Mouse (Mus musculus) right cerebral cortex, postnatal 4 days (tissue): ENCODE data around the gene Rhoc.
"Not testable (repeated sequence)": the region's sequence is repeated elsewhere in the genome, so short reads cannot be mapped to it uniquely, and the experiment has no call there.

ENCODE experiments used
- DNase-seq: peaks from one replicate; pipeline ENCODE4 v3.0.0-alpha.2; 2022

Gene Rhoc

DNA sequence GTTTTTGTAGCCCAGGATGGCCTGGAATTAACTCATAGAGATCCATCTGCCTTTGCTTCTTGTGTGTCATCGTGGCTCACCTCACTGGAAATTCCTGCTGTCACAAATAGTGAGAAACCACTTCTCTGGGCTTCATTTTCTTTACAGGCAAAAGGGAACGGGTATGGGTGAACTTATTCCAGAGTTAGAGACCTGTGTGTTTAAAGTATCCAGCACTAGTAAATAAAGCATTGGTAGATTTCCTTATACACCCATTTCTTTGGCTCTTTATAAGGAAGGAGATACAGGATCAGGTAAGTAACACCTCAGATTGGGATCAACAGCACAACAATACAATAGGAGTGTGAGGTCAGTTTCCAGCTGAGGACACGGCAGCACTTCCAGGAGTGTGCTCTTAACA is at the start of gene Rhoc:
Rhoc (plus strand) TSS at position 301 of the 400 bp plus-strand sequence.
- no peak for DNase-seq

DNA sequence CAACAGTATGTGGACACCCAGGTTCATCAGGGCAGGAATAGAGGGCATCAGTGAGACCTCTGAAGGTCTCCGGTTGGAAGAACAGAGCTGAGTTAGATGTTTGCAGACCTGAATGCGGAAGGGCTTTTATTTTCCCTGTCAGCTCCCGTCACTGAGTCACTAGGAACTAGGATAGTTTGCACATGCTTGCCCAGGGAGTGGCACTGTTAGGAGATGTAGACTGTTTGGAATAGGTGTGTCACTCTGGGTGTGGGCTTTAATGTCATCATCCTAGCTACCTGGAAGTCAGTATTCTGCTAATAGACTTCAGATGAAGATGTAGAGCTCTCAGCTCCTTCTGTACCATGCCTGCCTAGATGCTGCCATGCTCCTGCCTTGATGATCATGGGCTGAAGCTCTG is 46.2 kb upstream of the Rhoc start:
- DNase-seq, result no peak

DNA sequence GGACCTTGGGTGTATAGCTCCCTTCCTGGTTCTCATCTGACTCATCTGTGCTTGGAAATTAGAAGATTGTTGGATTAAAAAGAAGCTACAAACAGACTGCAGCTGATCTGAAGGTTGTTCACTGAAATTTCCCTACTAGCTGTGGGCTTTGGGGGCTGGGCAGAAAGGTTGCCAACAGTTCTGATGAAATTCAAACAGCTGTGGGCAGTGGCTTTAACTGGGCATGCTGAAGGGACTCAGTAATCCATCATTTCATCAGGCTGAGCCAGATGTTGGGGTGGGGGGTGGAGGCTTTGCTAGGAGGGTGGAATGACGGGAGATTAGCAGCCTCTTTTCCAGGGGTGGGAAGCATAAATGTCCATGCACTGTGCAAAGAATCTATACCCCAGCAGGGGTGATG is 45.0 kb upstream of the Rhoc start:
- DNase-seq, result no peak

DNA sequence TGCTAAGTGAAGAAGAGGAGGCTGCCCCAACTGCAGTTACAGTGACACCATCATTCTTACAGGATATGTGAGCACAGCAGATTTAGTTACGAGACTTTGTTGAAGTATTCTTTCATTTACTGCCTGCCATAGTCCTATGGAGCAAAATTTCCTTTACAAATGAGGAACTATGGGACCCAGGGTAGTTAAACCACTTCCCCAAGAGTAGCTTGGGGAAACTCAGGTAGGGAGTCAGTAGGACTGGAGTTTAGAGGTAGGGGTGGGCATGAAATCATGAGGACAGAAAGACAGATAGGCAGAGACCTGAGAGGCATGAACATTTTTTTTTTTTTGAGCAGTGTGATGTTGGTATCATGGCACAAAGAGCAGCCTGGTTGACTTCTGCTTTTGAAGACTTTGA is 44.3 kb upstream of the Rhoc start:
- no peak for DNase-seq

DNA sequence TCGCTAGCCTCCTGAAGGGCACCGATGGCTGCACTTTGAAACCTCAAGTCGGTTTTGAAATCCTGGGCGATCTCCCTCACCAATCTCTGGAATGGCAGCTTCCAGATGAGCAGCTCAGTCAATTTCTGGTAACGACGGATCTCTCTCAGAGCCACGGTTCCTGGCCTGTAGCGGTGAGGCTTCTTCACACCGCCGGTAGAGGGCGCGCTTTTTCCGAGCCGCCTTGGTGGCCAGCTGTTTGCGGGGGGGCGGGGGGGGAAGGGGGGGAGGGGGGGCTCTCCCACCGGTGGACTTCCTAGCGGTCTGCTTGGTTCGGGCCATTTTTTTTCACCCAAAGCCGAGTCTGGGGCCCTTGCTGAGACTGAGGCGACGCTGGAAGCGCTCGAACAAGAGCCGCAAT is 35.3 kb upstream of the Rhoc start:
- peak; percentile 17 for DNase-seq

DNA sequence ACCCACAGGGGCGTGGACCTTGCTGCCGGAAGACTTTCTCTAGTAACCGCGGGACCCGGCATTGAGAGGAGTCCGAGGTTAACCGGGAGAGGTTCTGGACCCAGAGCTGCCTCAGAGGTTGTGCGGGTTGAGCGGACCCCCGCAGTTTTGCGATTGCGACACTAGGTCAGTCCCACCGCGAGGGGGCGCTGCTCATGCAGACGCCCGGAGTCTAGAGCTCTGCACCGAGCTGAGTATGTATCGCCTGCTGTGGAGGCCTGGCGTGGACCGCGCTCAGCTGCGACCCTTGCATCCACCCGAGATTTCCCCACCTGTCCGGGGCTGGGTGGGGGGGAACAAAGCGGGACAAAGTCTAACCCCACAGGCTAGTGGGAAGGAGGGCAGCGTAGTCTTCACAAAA is 29.8 kb upstream of the Rhoc start:
- DNase-seq, result peak; percentile 86

DNA sequence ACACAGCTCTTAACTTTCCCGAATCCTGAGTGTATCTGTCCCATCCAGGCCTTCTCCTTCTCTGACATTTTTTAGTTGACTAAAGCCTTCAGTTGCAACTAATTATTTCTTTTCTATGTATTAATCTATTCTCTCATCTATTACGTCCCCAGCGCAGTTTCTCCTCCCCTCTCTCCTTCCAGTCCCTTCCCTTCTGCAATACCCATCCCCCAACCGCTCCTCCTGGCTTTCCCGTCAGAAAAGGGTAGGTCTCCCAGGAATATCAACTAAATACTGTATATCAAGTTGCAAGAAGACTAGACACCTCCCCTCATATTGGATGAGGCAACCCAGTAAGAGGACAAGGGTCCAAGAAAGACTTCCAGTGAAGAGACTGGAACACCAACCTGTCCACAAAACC is 29.3 kb upstream of the Rhoc start:
- no peak for DNase-seq

DNA sequence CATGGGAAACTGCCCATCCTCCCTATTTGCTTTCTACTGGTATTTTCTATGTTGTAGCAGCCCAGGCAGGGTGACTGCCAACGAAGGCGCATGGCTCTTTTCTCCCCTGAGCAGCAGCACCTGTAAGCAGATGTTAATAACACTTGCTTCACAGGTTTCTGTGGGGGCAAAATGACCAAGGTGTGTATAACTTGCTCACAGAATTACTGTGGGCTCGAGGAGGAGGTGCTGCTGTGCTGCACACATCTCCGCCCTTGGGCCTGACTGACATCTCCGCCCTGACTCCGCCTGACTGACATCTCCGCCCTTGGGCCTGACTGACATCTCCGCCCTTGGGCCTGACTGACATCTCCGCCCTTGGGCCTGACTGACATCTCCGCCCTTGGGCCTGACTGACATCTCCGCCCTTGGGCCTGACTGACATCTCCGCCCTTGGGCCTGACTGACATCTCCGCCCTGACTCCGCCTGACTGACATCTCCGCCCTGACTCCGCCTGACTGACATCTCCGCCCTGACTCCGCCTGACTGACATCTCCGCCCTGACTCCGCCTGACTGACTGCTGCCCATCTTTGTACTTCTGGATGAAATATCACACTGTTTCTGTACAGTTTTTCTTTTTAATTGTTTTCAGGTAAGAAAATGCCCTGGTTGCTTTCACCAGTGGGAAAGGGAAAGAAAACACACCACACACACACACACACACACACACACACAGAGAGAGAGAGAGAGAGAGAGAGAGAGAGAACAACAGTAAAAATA is 25.9 kb upstream of the Rhoc start:
- not testable (repeated sequence) for DNase-seq

DNA sequence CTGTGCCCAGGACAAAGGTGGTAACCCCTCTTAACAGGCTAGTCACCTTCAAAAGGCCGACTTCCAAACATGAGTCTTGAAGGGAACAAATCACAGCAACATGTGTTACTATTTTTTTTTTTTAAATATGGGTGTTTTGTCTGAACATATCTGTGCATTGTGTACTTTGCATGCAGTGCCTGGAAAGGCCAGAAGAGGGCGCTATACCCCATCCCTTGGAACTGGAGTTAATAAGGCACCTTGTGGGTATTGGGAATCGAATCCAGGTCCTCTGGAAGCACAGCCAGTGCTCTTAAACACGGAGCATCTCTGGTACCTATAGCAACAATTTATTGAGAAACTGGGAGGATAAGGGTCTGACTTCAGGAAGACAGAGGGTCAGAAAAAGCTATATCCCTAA is 23.2 kb upstream of the Rhoc start:
- no peak for DNase-seq

DNA sequence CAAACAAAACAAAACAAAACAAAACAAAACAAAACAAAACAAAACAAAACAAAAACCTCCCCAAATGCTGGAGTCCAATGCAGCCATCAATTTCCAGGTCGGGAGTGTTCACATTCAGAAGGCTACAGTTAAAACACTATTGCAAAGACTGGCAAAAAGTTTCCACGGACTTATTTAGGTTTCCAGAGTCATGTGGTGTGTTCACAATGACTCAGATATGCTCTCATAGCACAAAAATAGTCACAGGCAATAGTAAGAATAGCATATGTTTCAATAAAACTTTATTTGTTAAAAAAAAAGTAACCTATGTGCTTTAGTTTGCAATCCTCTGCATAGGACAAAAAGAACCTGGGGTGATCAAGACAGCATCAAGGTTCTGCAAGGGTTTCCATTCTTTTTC is 21.0 kb upstream of the Rhoc start:
- no peak for DNase-seq

DNA sequence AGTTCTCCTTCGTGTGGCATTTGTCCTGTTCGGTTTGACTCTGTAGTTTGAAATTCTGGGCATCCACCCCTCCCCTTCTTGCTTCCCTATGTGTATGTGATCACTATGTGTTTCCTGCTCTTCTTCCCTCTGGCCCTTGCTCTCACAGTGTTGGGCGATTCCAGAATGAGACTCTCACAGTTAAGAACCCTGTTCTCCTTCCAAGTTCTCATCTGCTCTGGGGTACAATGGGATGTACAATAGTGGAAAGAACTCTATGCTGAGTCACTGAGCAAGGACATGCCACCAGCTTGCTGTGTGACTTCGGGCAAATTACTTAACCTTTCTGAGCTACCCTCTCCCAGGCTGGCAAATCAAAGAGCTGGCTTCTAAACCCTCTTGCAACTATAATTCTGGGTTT is 20.5 kb upstream of the Rhoc start:
- no peak for DNase-seq

DNA sequence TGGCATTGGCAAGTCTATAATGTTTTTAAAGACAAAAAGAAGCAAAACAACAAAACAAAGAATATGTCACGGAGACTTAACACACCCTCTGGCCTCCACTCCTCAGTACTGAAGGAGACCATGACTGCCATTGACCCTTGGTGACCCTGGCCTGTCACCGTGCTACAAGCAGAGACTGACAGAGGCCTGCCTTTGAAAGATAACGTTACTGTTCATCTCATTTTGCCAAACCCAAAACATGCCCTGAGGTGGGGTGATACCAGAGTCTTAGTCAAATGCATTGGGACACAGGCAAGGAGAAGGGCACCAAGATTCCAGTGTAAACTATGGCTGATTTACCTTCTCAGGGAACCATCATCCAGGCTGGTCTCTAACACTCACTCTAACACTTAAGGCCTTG is 19.0 kb upstream of the Rhoc start:
- DNase-seq, result no peak

DNA sequence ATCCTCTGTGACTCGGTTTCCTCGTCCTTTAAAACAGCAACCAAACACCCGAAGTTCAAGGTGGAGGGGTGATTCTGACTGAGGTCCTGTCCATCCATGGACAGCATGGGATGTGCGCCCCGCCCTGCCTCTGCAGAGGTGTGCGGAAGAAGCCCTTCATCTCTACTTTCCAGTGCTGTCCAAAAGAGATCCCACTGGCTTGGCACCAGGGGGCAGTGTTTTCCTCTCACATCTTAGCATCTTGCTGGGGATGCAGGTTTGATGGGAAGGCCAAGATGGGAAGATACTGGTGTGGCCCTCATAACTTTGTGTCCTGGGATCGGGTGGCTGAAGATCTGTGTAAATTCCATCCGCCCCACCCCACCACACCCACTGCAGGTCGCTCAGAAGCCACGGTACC is 18.1 kb upstream of the Rhoc start:
- peak; percentile 38 for DNase-seq

DNA sequence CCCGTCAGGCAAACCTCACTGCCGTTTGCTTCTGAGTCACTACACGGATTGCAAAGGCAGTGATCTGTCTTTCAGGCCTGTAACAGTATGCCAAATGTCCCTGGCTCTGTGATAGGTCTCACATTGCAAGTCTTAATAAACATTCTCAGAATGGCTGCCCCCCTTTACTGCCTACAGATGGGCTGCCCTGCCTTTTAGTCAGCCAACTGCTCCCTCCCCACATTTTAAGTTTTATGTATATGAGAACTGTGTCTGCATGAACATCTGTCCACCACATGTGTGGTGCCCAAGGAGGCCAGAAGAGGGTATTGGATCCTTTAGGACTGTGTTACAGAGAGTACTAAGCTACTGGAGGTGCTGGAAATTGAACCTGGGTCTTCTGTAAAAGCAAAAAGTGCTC is 17.3 kb upstream of the Rhoc start:
- DNase-seq, result no peak

DNA sequence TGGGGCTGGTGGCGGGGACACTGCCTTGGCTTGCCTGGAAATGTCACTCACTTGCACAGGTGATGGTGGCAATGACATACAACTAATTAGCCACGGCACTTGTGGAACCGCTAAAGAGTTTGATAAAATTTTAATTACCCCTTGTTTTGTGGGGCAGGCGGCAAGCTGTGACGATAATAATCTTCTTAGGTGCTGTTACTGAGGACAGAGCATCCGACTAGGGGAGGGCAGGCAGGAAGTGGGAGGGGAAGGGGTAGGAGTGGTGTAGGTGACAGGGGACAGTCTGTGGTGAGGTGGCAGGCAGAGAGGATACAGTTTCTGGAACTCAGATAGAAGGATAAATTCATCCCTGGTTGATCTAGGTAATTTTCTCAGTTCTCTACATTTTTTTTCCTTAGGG is 16.7 kb upstream of the Rhoc start:
- no peak for DNase-seq

DNA sequence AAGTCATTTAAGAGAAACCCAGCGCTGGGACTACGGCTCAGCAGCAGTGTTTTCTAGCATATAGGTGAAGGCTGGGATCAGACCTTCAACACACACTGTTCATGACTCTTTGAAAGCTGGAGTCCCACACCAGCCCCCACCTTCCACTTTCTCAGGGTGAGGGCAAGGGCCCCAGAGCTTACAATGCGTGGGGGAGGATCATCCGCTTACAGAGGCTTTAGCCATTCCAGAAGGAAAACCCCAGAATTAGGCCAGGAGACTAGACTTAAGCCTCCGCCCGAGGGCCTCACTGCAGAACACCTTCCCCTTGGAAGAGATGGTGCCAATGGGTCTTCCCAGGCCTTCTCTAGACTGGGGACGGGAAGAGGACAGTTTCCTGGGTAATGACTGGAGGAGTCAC is 14.9 kb upstream of the Rhoc start:
- DNase-seq, result no peak

DNA sequence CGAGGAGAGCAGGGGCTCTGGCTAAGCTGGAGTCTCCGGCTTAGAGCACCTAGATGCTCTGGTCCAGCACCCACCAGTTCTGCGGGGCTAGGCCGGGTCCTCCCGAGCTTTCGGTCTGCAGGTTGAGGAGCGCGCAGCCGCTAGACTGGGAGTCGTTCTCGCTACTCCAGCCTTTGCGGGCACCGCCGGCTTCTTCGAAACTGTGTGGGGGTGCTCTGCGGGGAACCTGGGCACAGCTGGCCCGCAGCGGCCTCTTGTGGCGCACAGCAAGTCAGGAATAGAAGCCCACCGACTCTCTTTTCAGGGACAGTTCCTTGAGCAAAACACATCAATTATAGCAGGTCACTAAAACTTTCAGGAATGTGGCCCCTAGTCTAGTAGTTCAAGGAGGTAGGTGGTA is 10.8 kb upstream of the Rhoc start:
- DNase-seq, result peak; percentile 52

DNA sequence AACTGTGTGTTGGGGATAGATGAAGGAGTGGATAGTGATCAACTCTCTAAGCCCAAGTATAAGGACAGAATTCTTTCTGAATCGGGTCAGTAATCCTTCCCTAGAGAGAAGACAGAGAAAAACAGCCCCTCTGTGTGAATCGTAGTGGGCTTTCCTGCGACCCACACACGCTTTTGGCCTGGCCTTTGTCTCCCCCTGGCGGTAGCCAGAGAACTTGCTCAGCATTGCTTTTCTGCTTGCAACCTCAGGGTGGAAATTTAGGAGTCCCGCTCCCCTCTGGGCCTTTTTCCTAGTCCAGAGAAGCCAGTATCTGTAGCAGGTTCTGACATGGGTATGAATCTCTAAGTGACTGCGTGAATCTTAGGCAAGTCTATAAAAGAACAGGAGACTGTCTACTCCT is 8.2 kb upstream of the Rhoc start:
- peak; percentile 84 for DNase-seq

DNA sequence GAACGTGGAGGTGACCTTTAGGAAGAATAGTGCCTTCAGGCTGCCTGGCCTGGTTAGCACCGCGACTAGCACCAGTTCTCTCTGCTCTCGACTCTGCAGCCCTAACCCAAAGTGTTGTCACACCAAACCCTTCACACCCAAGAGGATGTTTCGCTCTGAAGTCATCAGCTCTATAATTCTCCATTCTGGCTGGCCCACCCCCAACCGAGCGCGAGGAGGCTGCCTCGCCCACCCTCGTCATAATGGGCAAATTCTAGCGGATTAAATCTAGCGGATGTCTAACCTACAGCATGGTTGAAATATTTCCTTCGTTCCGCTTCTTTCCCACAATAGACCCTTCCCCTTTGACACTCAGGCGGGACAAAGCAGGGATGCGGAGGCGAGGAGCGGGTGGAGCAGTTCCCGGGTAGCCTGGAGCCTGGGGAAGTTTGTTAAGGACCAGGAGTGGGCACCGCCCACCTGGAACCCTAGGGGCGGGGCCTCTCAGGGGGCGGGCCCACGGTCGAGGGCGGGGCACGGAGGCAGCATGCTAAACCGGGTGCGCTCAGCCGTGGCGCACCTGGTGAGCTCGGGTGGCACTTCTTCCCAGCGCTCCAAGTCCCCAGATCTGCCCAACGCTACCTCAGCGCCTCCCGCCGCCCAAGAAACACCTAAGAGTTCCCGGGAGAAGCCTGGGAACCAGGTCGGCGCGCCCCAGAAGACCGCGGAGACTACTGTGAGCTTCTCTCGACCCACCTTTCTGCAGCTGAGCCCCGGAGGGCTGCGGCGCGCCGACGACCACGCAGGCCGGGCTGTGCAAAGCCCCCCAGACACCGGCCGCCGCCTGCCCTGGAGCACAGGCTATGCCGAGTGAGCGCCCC is 7.4 kb upstream of the Rhoc start, which contains the start of gene Ppm1j:
Ppm1j (plus strand) TSS at position 496 of the 860 bp plus-strand sequence.
- no peak for DNase-seq

DNA sequence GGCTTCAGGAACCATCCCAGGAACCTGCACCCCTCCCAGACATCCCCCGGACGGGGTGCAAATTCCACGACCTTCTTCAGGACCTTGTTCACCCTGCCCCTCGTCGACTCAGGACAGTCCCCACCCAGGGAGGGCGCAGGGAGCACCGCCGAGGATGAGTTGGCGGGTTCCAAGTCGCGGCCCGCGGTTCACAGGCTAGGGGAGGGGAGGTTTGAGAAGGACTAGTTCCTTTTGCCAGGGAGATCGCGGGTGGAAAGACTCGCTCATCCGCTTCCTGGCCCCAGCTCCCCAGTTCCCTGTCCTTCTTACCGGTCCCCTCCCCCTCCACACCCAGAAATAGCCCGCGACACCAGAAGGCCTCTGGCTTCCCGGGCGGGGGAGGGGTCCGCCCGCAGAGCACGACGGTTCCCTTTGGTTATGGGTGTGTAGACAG is 6.7 kb upstream of the Rhoc start, which contains the start of gene Fam19a3:
Fam19a3 (minus strand) TSS at position 370 of the 433 bp plus-strand sequence.
- DNase-seq, result no peak

DNA sequence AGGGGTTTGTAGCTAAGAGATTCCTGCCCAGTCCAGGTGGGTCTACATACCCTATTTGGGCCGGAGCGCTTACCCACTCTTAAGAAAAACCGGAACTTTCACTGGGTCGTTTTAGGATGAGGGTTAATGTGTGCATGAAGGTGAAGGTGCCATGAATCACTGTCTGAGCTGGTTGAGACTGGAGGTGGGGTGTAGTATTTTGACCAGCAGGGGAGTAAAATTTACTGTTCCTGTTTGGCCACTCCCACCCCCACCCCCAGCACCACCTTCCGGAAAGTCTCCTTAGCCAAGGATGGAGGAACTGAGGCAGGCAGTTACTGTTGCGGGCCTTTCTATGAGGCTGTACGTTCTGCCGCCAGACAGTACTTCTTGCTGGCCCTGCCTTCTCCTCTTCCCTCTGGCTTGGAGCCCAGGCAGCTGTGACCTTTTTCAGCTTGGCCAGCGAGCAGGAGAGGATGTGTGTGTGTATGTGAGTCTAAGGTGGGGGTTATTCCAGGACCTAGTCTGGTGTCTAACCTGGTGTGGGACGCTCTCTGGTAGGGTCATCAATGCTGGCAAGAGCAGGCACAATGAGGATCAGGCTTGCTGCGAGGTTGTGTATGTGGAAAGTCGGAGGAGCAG is 6.0 kb upstream of the Rhoc start:
- no peak for DNase-seq

DNA sequence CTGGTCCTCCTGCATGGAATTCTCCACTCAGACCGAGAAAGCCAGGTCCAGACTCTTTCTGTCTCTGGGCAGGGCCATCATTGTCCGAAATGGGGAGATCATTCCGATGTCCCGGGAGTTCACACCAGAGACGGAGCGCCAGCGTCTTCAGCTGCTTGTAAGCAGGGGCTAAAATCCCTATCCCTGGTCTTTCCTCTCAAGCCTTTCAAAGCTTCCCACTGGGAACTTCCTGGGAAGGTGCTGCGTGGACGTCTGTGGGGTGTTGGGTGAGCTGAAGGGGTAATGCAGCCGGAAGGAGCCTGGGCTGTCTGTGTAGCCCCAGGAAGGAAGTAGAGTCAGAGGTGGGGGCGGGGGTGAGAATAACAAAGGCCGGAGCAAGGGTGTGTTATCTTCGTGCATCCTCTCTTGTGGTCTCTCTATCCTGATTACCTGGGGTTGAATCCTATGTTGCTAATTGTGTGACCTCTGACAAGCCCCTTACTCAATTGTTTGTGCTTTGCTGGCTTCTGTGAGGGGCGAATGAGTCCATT is 4.1 kb upstream of the Rhoc start:
- DNase-seq, result no peak

DNA sequence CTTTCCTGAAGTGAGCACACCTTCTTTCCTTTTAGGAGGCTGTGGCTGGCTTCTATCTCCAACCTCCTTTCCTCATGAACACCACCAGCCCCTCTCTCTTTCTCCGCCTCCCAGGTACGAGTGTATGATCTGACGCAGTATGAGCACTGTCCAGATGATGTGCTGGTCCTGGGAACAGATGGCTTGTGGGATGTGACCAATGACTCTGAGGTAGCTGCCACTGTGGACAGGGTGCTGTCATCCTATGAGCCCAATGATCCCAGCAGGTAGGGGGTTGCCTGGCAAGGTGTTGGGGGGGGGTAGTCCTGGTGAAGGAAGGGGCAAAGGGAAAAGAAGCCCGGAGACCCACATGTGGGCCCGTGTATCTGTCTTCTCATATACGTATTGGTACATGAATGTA is 2.9 kb upstream of the Rhoc start:
- no peak for DNase-seq
